Mouse (Mus musculus) induced T-regulatory cell, adult 2 months (primary cell): ENCODE measurements around the gene Ces1a.

ENCODE experiments used
- DNase-seq: peaks from one replicate; pipeline ENCODE4 v3.0.0-alpha.2; 2012; ENCODE audit warnings: low read depth

Gene Ces1a

GRCm38 (mm10) chr8:93048092-93048491 is at the start of gene Ces1a:
Gene Ces1a (minus strand): TSS chr8:93048192.
- no peak for DNase-seq

GRCm38 (mm10) chr8:93095376-93095775 is 47.4 kb upstream of the Ces1a start:
- peak; percentile 7 for DNase-seq

- DNase-seq, result no peak
Observed at GRCm38 (mm10) chr8:93091324-93091723, 43.3 kb upstream of the Ces1a start.

- DNase-seq, result no peak
Observed at GRCm38 (mm10) chr8:93088686-93089122, 40.7 kb upstream of the Ces1a start.

- no peak for DNase-seq
Observed at GRCm38 (mm10) chr8:93088193-93088592, 40.2 kb upstream of the Ces1a start.

- no peak for DNase-seq
Observed at GRCm38 (mm10) chr8:93079887-93080286, 31.9 kb upstream of the Ces1a start, which contains the start of gene Ces1b. Gene Ces1b (minus strand): TSS chr8:93080017.

GRCm38 (mm10) chr8:93075251-93075650 is 27.3 kb upstream of the Ces1a start:
- no peak for DNase-seq

GRCm38 (mm10) chr8:93063416-93064117 is 15.6 kb upstream of the Ces1a start:
- no peak for DNase-seq

GRCm38 (mm10) chr8:93059185-93059584 is 11.2 kb upstream of the Ces1a start:
- peak; percentile 6 for DNase-seq

- no peak for DNase-seq
Observed at GRCm38 (mm10) chr8:93055238-93055637, 7.2 kb upstream of the Ces1a start.

- no peak for DNase-seq
Observed at GRCm38 (mm10) chr8:93048510-93049416, 771 bp upstream of the Ces1a start.

- no peak for DNase-seq
Observed at GRCm38 (mm10) chr8:93043083-93043482, 4.9 kb downstream of the Ces1a start.

- no peak for DNase-seq
Observed at GRCm38 (mm10) chr8:93040776-93041567, 7.0 kb downstream of the Ces1a start.

GRCm38 (mm10) chr8:93040256-93040655 is 7.7 kb downstream of the Ces1a start:
- DNase-seq, result no peak

- DNase-seq, result no peak
Observed at GRCm38 (mm10) chr8:93038831-93039230, 9.2 kb downstream of the Ces1a start.

GRCm38 (mm10) chr8:93030664-93031063 is 17.3 kb downstream of the Ces1a start:
- no peak for DNase-seq

GRCm38 (mm10) chr8:93021738-93022137 is 26.3 kb downstream of the Ces1a start:
- DNase-seq, result no peak

- no peak for DNase-seq
Observed at GRCm38 (mm10) chr8:93014300-93014699, 33.7 kb downstream of the Ces1a start.

GRCm38 (mm10) chr8:93012226-93012625 is 35.8 kb downstream of the Ces1a start:
- DNase-seq, result no peak

- DNase-seq, result peak; percentile 63
Observed at GRCm38 (mm10) chr8:93011439-93011838, 36.6 kb downstream of the Ces1a start.

GRCm38 (mm10) chr8:93010286-93010685 is 37.7 kb downstream of the Ces1a start:
- DNase-seq, result peak; percentile 43

GRCm38 (mm10) chr8:92998600-92998999 is 49.4 kb downstream of the Ces1a start:
- peak; percentile 25 for DNase-seq
